Mouse (Mus musculus) cerebellum, postnatal 4 days (tissue): Measurements from ENCODE around the gene Dnajb5.
"Not testable (repeated sequence)": the region's sequence is repeated elsewhere in the genome, so short reads cannot be mapped to it uniquely, and the experiment has no call there.

Experiments
- DNase-seq, 2 experiments: peaks; one replicate each; pipeline ENCODE4 v3.0.0; 2022; ENCODE audit warnings: low spot score in 2 of 2, mixed read lengths in 1 of 2

The Dnajb5 gene

DNA sequence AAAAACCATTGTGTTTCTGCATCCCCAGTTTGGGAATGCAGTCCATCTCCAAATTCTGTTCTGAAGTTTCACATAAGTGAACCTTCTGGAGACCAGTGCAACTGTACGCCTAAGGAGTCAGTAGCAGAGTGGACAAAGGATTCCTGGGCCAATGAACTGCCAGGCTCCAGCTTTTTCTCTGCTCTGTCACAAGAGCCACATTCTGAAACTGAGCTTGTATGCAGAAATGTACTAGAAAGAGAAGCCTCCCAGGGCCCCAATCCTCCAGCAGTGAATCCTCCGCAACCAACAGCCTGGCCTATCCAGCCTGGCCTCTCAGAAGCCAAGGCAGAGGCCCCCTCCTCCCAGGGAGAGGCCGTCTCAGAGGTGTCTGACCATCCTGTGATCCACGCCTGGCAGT lies 23.3 kb downstream of the Dnajb5 start:
- no peak for DNase-seq

DNA sequence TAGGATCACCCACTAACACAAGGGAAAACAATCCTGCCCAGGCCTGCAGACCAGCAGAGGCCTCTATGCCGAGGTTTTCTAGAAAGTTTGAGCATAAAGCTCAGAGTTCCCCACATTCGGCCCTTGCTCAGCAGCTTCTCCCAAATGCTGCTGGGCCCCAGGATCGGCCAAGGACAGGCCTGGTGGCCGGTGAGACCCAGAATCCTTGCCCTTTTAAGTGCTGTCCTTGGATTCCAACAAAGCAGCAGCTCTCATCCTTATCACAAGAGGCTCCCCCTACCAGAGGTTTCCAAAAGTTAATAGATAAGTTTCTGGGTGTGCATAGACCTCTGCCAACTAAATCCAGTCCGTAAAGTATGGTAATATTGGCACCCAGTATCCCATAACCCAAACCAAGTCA lies 24.3 kb downstream of the Dnajb5 start:
- DNase-seq: no peak

DNA sequence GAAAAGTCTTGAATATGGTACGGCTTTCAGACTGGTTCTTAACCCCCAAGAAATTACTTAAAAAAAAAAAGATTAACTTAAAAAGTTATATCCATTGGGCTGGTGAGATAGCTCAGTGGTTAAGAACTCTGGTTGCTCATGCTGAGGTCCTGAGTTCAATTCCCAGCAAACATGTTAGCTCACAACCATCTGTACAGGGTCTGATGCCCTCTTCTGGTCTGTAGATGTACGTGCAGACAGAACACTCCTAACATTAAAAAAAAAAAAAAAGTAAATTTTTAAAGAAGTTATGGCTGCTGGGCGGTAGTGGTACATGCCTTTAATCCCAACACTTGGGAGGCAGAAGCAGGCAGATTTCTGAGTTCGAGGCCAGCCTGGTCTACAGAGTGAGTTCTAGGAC lies 28.4 kb downstream of the Dnajb5 start:
- DNase-seq: no peak

DNA sequence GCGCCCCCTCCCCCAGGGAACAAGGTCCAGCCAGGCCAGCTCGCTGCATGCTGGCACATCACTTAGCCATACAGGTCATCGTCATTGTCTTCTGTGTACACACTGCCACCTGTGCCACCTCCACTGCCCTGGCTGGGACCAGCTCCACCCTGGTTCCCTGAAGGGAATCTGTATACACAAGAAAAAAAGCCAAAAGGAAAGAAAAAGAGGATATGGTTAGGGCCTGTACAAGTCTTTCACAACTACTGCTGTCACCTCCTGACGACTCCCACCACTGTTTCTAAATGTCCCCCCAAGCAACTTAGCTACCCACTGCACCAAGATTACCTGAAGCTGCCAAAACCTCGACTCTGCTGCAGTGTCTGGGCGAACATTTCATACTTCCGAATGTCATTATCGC lies 30.9 kb downstream of the Dnajb5 start:
- not testable (repeated sequence) for DNase-seq

DNA sequence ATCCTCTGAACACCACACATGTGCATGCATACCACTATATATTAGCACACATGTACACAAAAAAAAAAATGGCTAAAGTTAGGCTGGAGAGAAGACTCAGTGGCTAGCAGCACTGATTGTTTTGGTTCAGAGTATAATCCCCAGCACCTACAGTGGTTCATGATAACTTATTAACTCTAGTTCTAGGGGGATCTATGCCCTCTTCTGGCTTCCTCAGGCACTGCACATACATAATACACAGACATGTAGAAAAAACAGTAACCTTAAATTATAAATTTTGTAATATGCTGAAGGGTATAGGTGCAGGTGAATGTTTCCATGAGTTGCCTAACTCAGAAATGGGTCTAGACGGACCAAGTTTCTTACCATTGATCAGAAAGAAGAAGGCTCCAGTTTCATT lies 38.7 kb downstream of the Dnajb5 start:
- no peak for DNase-seq

DNA sequence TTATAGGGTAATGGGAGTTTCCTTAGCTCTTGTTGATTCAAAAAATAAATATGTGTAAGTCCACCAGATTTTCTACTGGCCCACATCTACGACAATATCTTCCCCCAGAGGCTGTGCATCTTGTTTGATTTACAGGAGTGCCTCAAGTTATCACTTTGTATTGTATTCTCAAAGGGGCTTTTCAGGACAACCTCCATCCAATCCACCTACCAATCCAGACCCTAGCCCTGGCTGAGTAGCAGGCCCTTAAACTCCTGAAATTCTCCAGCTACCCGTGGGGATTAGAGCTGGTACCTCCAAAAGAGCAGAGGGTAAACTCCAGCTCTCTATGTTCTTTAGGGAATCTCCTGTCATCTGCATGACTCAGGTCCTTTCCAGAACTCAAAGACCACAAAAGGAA lies 48.4 kb downstream of the Dnajb5 start:
- DNase-seq: no peak

DNA sequence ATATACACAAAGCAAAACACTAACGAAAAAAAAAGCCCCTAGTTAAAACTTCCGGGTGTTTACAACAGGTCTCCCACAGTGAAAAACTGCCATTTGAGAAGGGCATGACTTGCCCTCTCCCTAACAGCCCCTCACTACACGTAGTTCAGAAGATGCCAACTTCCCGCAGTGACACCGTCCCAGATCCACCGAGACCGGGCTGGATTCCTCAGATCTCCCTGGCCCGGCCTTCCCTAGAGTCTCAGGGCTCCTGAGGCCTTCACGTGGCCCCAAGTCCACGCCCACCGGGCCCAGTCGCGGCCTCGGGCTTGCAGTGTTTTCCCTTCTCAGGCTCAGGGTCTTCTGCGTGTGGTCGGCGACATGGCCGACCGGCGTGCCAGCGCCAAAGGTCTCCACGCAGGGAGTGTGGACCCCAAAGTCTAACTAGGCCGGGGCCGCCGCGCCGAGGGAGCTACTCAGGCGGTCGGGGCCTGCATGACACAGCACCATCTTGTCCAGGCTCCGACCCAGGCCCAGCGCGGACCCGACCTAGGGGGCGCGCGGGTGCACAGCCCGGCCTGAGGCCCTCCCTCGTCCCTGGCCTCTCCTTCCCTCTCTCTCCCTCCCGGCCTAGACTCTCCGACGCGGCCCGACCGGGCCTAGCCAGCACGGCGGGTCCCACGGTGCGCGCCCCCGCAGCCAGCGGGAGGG lies 50.0 kb downstream of the Dnajb5 start:
- peak; percentile 37 to 72 for DNase-seq

DNA sequence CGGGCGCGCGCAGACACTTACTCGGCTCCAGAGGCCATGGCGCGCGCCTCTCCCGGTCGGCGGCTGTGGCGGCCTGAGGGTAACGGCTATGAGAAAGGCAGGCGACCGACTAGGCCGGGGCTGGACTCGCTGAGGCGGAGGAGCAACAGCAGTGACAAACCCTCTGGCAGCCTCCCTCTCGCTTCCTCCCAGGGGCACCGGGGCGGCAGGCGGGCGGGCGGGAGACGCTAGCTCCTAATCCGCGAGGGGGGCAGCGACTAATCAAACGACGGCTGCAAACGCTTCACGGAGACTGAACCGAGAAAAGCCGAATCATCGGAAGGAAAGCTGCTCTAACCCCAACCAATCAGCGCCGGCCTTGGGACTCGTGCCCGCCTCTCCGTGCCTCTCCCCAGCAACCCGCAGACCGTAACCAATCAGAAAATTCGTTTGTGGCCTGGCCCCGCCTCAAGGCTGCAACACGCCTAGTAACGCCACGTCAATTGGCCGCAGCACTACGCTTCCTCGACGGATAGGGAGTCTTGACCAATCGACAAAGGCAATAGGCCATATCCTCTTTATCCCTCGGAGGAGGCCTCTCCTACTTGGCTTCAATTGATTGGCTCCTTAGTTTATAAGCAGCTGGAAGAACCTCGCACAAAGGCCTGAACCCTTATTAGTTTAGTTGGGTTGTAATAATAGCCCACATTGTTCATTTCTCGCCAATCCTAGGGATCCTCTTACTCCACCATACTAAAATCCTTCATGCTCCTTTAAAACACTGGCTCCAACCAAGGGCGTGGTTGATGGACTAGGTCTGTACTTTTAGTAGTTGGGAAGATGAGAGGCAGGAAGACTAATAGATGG lies 50.8 kb downstream of the Dnajb5 start, which contains the start of gene Vcp:
Gene Vcp, minus strand, starts transcription at position 367 of the 846 bp plus-strand sequence.
- peak; percentile 97 to 98 for DNase-seq

DNA sequence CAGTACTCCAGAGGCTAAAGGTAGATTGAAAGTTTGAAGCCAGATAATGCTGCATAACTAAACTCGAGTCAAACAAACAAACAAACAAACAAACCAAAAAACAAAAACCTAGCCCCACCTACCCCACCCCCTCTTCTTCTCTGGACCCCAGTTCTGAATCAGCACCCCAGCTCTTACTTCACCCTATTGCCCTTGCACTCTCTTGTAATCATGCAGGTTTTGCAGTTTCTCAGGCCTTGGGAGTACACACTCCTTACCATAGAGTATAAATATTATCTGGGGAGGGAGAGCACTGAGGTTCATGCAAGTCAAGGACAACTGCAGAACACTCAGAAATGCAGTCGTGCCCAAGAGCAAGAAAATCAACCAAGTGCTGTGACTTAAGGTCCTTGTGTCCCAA lies 51.7 kb downstream of the Dnajb5 start:
- DNase-seq: no peak

DNA sequence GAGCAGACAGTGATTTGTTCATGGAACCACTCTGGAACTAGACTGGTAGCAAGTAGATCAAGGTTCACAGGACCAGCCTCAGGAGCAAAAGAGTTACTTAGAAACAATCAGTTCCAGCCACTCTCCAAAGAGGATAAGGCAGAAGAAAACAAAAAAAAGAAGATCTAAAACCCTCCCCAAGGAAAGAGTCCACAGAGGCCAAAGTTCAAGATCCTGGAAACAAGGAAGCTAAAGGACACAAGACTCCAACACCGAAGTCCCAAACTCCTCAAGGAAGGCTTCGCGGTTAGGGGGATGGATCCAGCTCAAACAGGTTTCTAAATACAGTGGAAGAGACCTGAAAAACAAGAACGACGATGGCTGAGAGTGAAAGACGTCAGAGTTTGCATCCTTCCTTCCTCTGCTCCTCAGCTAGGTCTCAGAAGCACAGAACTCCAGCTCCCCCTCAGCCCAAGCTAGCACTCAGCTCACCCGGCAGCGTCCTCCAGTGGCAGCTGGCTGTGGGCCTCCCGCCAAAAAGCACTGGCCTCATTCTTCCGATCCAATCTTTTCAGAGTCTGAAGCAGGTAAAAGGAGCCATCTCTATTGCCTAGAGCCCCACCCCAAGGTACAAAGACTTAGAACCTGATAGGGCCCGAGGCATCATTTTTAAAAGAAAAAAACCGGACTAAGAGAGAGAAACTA lies 53.3 kb downstream of the Dnajb5 start:
- no peak for DNase-seq

DNA sequence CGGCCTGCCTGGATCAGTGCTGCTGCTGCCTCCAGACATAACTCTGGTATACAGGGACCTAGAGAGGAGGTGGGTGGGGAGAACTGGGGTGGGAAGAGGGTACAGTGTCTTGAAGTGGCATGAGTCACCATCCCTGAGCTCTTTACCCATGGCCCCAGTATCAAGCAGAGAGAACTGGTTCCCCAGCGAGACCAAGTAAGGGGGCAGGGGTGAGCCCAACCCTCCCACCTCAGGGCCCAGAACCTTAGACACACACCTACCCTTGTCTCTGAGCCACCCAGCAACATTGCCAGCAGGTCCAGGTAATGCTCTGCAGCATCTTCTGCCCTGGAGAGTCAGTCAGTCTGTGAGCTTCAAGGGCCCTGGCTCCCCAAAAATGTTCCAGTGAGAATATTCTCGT lies 55.3 kb downstream of the Dnajb5 start:
- DNase-seq: no peak

DNA sequence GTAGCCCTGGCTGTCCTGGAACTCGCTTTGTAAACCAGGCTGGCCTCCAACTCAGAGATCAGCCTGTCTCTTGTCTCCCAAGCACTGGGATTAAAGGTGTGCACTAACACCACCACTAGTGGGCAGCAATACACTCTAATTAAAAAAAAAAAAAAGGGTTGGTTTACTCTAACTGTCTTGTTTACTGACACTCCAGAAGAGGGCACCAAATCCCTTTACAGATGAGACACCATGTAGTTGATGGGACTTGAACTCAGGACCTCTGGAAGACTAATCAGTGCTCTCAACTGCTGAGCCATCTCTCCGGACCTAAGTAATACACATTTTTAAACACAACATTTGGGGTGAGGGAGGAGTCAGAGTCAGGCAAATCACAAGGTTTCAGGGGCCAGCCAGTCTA lies 56.2 kb downstream of the Dnajb5 start:
- DNase-seq: no peak
